Mouse (Mus musculus) lung, postnatal 25 days (tissue): ENCODE results near the gene Qsox1.

Experiments
- DNase-seq: peaks from one replicate; pipeline ENCODE4 v3.0.0; 2022; ENCODE audit warnings: low spot score

Gene Qsox1

GRCm38 (mm10) chr1:155747011-155747410, 65.7 kb downstream of the Qsox1 start:
- no peak for DNase-seq

GRCm38 (mm10) chr1:155742411-155743363, 70.0 kb downstream of the Qsox1 start:
- no peak for DNase-seq

GRCm38 (mm10) chr1:155741988-155742387, 70.7 kb downstream of the Qsox1 start:
- DNase-seq, result no peak

- no peak for DNase-seq
Measured at GRCm38 (mm10) chr1:155741378-155741945, 71.2 kb downstream of the Qsox1 start.

GRCm38 (mm10) chr1:155740622-155741377, 71.9 kb downstream of the Qsox1 start:
- DNase-seq, result no peak

GRCm38 (mm10) chr1:155737809-155738383, 74.8 kb downstream of the Qsox1 start:
- no peak for DNase-seq

- no peak for DNase-seq
Measured at GRCm38 (mm10) chr1:155737017-155737808, 75.5 kb downstream of the Qsox1 start.

GRCm38 (mm10) chr1:155736096-155736825, 76.4 kb downstream of the Qsox1 start:
- DNase-seq, result no peak

- DNase-seq, result no peak
Measured at GRCm38 (mm10) chr1:155731156-155731555, 81.5 kb downstream of the Qsox1 start.

- no peak for DNase-seq
Measured at GRCm38 (mm10) chr1:155729113-155729795, 83.4 kb downstream of the Qsox1 start.

GRCm38 (mm10) chr1:155727830-155728229, 84.9 kb downstream of the Qsox1 start:
- no peak for DNase-seq
